Mouse (Mus musculus) embryonic facial prominence, embryonic 12.5 days (tissue): ENCODE results near the gene Esyt1. TPM values are rescaled to one million over a fixed set of nuclear protein-coding genes. Genes with fewer than 3 reads are reported as not detected.
"Not testable (repeated sequence)": the region's sequence is repeated elsewhere in the genome, so short reads cannot be mapped to it uniquely, and the experiment has no call there.

Experiments
- ATAC-seq: fragments of 200-750 bp; cut with Nextera tagmentation; 2 replicates; pipeline ENCODE4 v1.8.0; 2017; ENCODE audit not compliant: insufficient number of reproducible peaks, insufficient read depth, low FRiP score, low TSS enrichment
- H3K27ac ChIP-seq: fragments of 300-500 bp; sonication (generic); 2 replicates; pipeline ENCODE4 v1.5.1; 2016; ENCODE audit warnings: mild to moderate bottlenecking
- H3K27me3 ChIP-seq: fragments of 300-500 bp; sonication (generic); 2 replicates; pipeline ENCODE4 v1.6.1; 2016; ENCODE audit warnings: mild to moderate bottlenecking, moderate library complexity
- H3K36me3 ChIP-seq: fragments of 300-500 bp; sonication (generic); 2 replicates; pipeline ENCODE4 v1.6.1; 2016; ENCODE audit warnings: mild to moderate bottlenecking
- H3K4me1 ChIP-seq: fragments of 300-500 bp; sonication (generic); 2 replicates; pipeline ENCODE4 v1.6.1; 2016
- H3K4me2 ChIP-seq: fragments of 300-500 bp; sonication (generic); replicated peaks from 2 replicates; pipeline ENCODE4 v1.6.1; 2016; ENCODE audit warnings: mild to moderate bottlenecking, moderate library complexity
- H3K4me3 ChIP-seq: fragments of 300-500 bp; sonication (generic); 2 replicates; pipeline ENCODE4 v1.5.1; 2016; ENCODE audit warnings: mild to moderate bottlenecking
- H3K9ac ChIP-seq: fragments of 300-500 bp; sonication (generic); 2 replicates; pipeline ENCODE4 v1.6.1; 2016; ENCODE audit warnings: mild to moderate bottlenecking, moderate library complexity
- H3K9me3 ChIP-seq: fragments of 300-500 bp; sonication (generic); 2 replicates; pipeline ENCODE4 v1.6.1; 2016; ENCODE audit warnings: mild to moderate bottlenecking, moderate library complexity
- WGBS: fragments of 180-500 bp; shearing (Covaris S2); methylation state at CpG from one replicate; pipeline ENCODE4 v1.1.7; 2016; 5-methylcytosine and 5-hydroxymethylcytosine counted together
- polyA plus RNA-seq: library from polyadenylated mRNA; unstranded; fragments of >200 nt; fragmentation: Nextera tagmentation; extraction: Ambion mirVana; gene quantifications from 2 replicates; pipeline ENCODE4 v1.2.1, GENCODE M21; 2016

Esyt1 gene
- polyA plus RNA-seq, result 29.2 and 30.7 TPM in 2 replicates

DNA sequence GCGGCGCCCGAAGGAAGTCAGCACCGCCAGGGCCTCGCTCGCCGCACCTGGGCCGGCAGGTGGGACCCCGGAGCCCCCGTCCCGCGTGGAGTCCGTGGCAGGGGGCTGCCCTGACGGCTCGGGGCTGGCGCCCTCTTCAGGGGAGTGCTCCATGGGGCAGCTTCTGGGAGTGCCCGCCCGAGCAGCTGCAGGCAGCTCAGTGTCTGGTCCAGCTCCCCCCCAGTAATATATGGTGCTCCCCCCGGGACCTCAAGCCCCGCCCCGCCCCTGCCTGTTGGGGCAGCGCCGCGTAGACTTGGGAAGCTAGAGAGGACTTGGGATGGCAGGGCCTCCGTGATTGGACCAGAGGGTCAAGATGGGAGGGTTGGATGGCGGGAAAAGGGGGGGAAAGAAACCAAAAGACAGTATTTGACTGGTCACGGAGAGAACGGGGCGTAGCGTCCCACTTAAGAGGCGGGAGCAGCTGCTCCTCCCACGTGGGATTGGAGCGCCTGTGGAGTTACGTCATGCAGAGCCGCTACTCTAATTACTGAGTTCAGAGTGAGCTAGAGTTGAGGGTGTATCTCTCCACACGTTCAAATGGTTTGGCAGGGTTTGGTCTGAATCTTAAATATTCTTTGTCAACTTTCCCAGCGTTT lies at the start of gene Esyt1:
Gene Esyt1, minus strand, starts transcription at position 201 of the 638 bp plus-strand sequence.
- 1% methylated on average over 37 of the region's 37 CpGs for WGBS
- peak within 1 kb of the TSS; percentile 77 for H3K4me3 ChIP-seq
- peak; percentile 97 for ATAC-seq
- H3K36me3 ChIP-seq, result peaks cover 3% of the 10 kb centered on the region; the same call in 1 of the 2 replicates
- H3K9ac ChIP-seq, result peak within 1 kb of the TSS; percentile 70
- H3K9me3 ChIP-seq, result no peaks in the 10 kb centered on the region
- peak within 1 kb of the TSS; percentile 80 for H3K27ac ChIP-seq
- H3K4me2 ChIP-seq, result peak within 1 kb of the TSS; percentile 99
- peaks cover 16% of the 10 kb centered on the region; the same call in 1 of the 2 replicates for H3K4me1 ChIP-seq
- peaks cover 24% of the 10 kb centered on the region for H3K27me3 ChIP-seq

DNA sequence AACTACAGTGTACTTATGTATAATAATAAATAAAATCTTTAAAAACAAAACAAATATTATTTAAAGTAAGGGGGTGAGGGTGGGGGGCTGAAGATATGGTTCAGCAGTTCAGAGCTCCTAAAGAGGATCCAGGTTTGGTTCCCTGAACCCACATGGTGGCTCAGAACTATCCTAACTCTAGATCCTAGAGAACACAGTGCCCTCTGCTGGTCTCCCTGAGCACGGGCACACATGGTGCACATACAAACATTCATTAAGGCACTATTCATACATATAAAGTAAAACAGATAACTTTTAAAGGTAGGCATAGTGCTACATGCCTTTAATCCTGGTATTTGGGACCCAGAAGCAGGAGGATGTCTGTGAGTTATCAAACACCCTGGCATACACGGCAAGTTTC lies 49.4 kb upstream of the Esyt1 start:
- Histone ChIP-seq H3K4me1 (no peaks in the 10 kb centered on the region), H3K27ac (no peak overlapping the region), H3K4me2 (no peak overlapping the region), H3K27me3 (no peaks in the 10 kb centered on the region), H3K9me3 (0 out of 2 replicates have a peak, but pooled peaks cover 3% of the 10 kb centered on the region), H3K4me3 (no peak overlapping the region), H3K9ac (no peak overlapping the region), H3K36me3 (0 out of 2 replicates have a peak, but pooled peaks cover 4% of the 10 kb centered on the region)
- WGBS, result 91% methylated on average over 2 of the region's 2 CpGs
- ATAC-seq, result no peak

DNA sequence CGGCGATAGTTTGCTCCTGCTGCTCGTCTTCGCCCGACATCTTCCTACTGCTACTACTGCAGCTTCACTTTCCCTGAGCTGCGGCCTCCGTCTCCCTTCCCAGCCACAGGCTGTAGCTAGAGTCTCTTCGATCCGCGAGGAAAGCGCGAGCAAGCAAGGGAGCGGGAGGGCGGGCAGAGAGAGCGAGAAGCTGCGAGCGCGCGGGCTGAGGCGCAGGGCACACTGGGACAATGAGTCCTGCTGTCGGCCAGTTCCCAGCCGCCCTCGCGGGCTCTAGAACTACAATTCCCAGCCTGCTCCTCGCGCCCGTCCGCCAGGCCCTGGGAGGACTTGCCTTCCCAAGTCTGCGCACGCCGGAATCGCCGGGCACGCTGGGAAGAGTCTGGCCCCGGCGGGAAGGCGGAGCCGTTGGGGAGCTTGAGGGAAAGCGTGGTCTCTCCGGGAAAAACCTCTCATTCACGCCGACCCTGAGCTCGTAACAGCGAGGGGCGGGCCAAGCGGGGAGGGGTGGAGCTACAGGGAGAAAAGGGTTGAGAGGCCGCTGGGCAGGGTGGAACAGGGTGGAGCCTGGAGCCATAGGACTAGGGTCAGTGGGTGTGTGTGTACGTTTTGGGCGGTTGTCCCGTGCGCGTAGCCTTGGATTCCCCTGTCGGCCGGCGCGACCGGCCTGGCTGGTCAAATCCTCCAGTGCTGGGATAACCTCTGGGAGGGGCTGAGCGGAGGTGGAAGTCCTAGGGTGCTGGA lies 40.3 kb upstream of the Esyt1 start, which contains the start of gene Pa2g4:
Gene Pa2g4, minus strand, starts transcription at position 200 of the 744 bp plus-strand sequence.
- Histone ChIP-seq H3K4me2 (peak within 1 kb of the TSS; percentile 90), H3K27me3 (no peaks in the 10 kb centered on the region), H3K4me1 (peaks cover 16% of the 10 kb centered on the region), H3K9me3 (no peaks in the 10 kb centered on the region), H3K36me3 (peaks cover 32% of the 10 kb centered on the region), H3K4me3 (peak within 1 kb of the TSS; percentile 91), H3K27ac (peak within 1 kb of the TSS; percentile 94), H3K9ac (peak within 1 kb of the TSS; percentile 95)
- ATAC-seq, result peak; percentile 99
- WGBS, result under 1% methylated on average over 58 of the region's 58 CpGs

DNA sequence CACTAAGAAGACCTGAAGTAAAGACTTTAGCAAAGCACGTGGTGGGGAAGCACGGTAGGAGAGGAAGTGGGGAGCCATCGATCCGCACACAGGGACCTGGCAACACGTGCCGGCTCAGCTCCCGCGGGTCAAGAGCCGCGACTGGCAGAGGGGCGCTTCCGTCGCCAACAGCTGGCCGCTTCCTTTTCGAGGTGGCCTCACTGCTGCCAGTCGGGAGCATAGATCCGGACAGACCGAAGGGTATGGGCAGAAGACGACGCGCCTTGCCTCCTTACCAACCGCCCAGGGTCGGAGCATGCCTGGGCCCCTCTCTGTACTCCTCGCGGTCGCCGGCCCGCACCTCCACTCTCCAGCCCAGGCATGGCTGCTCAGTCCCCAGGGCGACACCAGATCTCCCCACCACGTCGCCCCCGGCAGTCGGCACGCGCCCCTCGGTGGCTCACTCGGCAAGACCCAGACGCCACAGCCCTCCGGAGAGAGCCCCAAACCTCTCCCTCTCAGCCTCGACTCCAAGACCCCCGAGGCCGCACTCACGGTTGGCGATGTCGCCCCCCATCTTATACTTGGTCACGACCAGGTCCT lies 39.6 kb upstream of the Esyt1 start:
- under 1% methylated on average over 46 of the region's 46 CpGs for WGBS
- peaks cover 16% of the 10 kb centered on the region for H3K4me1 ChIP-seq
- H3K27ac ChIP-seq, result peak overlapping the region; percentile 94
- no peaks in the 10 kb centered on the region for H3K9me3 ChIP-seq
- H3K4me2 ChIP-seq, result peak overlapping the region; percentile 90
- peaks cover 38% of the 10 kb centered on the region for H3K36me3 ChIP-seq
- H3K9ac ChIP-seq, result peak overlapping the region; percentile 95
- no peaks in the 10 kb centered on the region for H3K27me3 ChIP-seq
- peak overlapping the region; percentile 91 for H3K4me3 ChIP-seq
- ATAC-seq, result peak; percentile 50

DNA sequence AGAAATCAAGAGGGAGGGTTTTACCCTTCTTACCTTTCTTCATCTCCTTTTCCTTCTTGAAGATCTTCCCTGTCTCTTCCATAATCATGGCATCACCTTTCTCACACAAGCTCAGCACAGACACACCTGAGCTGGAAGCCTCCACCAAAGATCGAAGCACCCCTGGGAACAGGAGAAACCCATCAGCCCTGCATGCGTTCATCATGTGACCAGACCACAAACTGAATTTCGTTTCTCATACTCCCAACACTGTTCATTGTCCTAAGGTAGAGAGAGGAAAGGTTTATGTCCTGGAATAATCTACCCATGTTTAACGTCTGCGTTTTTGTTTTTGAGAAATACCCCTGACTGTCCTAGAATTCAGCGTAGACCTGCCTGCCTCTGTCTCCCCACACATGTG lies 37.9 kb upstream of the Esyt1 start:
- no peaks in the 10 kb centered on the region for H3K27me3 ChIP-seq
- H3K27ac ChIP-seq, result no peak overlapping the region
- no peaks in the 10 kb centered on the region for H3K9me3 ChIP-seq
- 87% methylated on average over 6 of the region's 6 CpGs for WGBS
- ATAC-seq, result no peak
- H3K9ac ChIP-seq, result peak overlapping the region; percentile 2; the same call in 1 of the 2 replicates
- H3K4me2 ChIP-seq, result peak overlapping the region; percentile 90
- H3K4me3 ChIP-seq, result no peak overlapping the region; the same call in 1 of the 2 replicates
- H3K4me1 ChIP-seq, result peaks cover 16% of the 10 kb centered on the region
- H3K36me3 ChIP-seq, result peaks cover 50% of the 10 kb centered on the region

DNA sequence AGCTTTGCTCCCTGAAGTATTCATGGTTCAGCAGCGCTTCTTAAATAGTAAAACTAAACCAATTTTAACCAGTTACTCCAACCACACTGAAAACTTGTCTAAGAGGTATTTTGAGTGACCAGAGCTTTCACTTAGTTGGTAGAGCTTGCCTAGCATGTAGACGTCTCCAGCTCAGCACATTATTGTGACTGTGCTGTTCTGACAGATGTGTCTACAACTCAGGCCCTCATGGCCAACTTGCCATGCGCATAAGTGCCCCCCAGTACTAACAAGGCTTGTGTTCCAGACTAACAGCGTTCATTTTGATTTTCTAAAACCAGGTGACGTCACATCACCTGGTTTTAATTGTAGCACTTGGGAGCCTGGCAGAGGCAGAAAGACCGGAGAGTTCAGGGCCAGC lies 31.3 kb upstream of the Esyt1 start:
- WGBS, result 73% methylated on average over 6 of the region's 6 CpGs
- no peak overlapping the region for H3K27ac ChIP-seq
- H3K4me3 ChIP-seq, result no peak overlapping the region
- ATAC-seq, result no peak
- H3K4me2 ChIP-seq, result no peak overlapping the region
- H3K27me3 ChIP-seq, result no peaks in the 10 kb centered on the region
- H3K4me1 ChIP-seq, result no peaks in the 10 kb centered on the region
- H3K9me3 ChIP-seq, result no peaks in the 10 kb centered on the region
- H3K36me3 ChIP-seq, result peaks cover 50% of the 10 kb centered on the region
- no peak overlapping the region for H3K9ac ChIP-seq

DNA sequence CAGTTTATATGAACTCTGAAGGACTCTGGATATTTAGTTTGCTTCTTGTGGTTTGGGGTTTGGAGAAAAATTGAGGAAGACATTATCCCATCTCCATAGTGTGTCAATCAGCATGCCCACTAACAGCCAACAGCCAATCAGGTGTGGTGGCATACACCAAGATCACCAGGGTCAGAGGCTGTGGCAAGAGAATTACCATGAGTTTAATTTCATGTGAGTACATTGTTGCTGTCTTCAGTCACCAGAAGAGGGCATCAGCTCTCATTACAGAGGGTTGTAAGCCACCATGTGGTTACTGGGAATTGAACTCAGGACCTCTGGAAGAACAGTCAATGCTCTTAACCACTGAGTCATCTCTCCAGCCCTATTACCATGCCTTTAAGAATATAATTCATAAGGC lies 30.6 kb upstream of the Esyt1 start:
- Histone ChIP-seq H3K4me1 (no peaks in the 10 kb centered on the region), H3K4me3 (no peak overlapping the region), H3K9ac (no peak overlapping the region), H3K27ac (no peak overlapping the region), H3K36me3 (peaks cover 44% of the 10 kb centered on the region), H3K27me3 (no peaks in the 10 kb centered on the region), H3K9me3 (no peaks in the 10 kb centered on the region), H3K4me2 (no peak overlapping the region)
- ATAC-seq, result no peak

DNA sequence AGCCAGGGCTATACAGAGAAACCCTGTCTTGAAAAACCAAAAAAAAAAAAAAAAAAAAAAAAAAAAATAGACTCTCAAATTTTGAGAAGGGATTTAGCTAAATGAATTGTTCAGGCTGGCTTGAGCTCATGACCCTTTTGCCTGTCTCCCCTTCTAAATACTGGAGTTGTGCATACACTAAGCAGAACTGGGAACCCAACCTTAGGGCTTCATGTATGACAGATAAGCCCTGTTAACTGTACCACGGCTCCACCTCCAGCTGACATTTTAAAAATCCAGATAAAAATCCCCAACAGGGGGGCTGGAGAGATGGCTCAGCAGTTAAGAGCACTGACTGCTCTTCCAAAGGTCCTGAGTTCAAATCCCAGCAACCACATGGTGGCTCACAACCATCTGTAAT lies 29.9 kb upstream of the Esyt1 start:
- H3K27me3 ChIP-seq, ATAC-seq, H3K9ac ChIP-seq, H3K27ac ChIP-seq, H3K4me2 ChIP-seq, H3K4me3 ChIP-seq, H3K4me1 ChIP-seq, H3K9me3 ChIP-seq: not testable (repeated sequence)
- H3K36me3 ChIP-seq, result peaks cover 36% of the 10 kb centered on the region
- WGBS, result 97% methylated on average over 1 of the region's 1 CpGs

DNA sequence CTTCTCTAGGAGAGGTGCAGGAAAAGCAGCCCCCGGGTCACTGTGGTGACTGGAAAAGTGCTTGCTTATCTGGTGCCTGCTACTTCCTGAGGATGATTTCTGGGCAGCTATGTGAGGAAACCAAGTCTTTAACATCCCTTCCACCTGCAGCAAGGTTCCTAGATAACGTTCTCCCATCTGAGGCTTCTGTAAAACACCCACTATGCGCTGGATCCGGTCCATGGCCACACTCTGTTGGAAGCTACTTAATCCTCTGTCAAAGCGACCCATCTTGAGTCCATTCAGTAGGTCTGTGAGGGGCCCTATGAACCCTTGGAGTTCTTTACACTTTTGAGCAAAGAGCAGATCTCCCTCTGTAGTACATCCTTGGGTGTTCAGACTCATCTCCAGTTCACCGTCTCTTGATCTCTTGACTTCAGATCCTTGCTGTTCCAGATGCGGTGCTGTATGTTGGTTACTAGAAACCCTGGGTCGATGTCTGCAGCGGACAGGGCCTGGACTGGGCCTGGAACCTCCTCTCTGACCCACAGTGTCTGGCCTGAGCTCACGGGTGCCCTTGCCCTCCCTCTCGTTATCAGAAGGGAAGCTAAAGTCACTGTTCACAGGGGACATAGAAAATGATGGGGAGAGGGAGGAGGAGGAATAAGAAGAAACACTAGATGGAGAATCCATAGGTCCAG lies 24.6 kb upstream of the Esyt1 start:
- not testable (repeated sequence) for H3K4me3 ChIP-seq, H3K4me1 ChIP-seq

DNA sequence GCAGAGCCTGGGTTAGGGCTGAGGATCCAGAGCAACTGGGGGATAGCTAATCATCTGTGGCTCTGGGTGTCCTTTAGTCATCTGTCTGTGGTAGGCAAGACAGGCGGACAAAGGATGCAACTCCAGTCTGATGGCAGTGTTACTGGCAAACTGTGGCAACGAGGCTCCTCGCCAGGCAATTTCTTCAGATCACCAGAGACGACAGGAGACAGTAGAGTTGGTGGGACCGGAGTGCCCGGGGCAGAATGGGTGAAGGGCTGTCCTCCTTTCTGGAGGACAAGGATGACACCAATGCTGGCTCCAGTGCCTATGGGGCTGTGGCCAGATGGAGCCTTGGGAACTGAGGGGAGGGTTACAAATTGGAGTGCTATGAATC lies 24.0 kb upstream of the Esyt1 start:
- not testable (repeated sequence) for H3K27me3 ChIP-seq, H3K4me1 ChIP-seq, H3K9me3 ChIP-seq, H3K36me3 ChIP-seq, H3K27ac ChIP-seq, H3K4me2 ChIP-seq, H3K9ac ChIP-seq, ATAC-seq, H3K4me3 ChIP-seq
- 60% methylated on average over 6 of the region's 6 CpGs for WGBS

More for the DNA sequence above, 24.6 kb upstream of the Esyt1 start:
- not testable (repeated sequence) for H3K36me3 ChIP-seq, H3K27me3 ChIP-seq, ATAC-seq, H3K27ac ChIP-seq, H3K9me3 ChIP-seq, H3K4me2 ChIP-seq, H3K9ac ChIP-seq
- WGBS, result 90% methylated on average over 11 of the region's 11 CpGs

DNA sequence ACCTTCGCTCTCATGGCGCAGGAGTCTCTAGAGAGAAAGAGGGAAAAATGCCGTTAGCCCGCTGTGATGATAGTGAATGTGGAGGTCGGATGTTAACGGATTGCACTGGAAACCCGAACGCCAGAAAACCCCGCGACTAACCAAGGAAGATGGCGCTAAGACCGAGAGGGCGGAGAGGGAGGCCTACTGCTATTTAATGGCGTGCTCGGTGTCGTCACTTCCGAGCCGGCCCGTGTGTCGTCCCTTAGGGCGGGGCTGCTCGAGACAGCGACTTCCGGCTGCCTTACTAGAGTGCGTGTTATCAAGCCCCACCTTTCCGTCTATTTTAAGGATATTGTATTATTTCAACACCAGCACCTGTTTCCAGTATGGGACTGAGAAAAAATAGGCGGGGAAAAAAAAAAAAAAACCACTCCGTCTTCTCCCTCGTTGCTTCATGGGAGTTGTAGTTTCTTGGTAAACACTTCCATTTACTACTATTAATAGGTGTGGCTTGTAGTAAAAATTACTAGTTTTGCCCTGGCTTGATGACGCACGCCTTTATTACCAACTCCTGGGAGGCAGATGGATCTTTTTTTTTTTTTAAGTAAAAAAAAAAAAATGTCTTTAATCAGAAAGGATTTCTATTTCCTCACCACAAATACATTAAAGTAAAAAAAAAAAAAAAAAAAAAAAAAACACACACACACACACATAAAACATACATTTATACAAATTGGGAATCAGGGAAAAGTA lies 23.4 kb upstream of the Esyt1 start, which contains the start of gene Rpl41:
Gene Rpl41, minus strand, starts transcription at position 359 of the 735 bp plus-strand sequence.
- Histone ChIP-seq H3K4me2 (peak within 1 kb of the TSS; percentile 80), H3K9me3 (no peaks in the 10 kb centered on the region), H3K36me3 (peaks cover 14% of the 10 kb centered on the region), H3K27me3 (no peaks in the 10 kb centered on the region), H3K27ac (peak within 1 kb of the TSS; percentile 98), H3K9ac (peak within 1 kb of the TSS; percentile 76), H3K4me3 (peak within 1 kb of the TSS; percentile 53), H3K4me1 (peaks cover 8% of the 10 kb centered on the region)
- ATAC-seq, result peak; percentile 81
- under 1% methylated on average over 31 of the region's 31 CpGs for WGBS
